Mouse (Mus musculus): ENCODE results near the gene Dapk1. TPM values are rescaled to one million over a fixed set of nuclear protein-coding genes. Genes with fewer than 3 reads are reported as not detected.

Gene Dapk1
- polyA plus RNA-seq, 1 experiment from 2014 or later: 35.3 TPM

DNA sequence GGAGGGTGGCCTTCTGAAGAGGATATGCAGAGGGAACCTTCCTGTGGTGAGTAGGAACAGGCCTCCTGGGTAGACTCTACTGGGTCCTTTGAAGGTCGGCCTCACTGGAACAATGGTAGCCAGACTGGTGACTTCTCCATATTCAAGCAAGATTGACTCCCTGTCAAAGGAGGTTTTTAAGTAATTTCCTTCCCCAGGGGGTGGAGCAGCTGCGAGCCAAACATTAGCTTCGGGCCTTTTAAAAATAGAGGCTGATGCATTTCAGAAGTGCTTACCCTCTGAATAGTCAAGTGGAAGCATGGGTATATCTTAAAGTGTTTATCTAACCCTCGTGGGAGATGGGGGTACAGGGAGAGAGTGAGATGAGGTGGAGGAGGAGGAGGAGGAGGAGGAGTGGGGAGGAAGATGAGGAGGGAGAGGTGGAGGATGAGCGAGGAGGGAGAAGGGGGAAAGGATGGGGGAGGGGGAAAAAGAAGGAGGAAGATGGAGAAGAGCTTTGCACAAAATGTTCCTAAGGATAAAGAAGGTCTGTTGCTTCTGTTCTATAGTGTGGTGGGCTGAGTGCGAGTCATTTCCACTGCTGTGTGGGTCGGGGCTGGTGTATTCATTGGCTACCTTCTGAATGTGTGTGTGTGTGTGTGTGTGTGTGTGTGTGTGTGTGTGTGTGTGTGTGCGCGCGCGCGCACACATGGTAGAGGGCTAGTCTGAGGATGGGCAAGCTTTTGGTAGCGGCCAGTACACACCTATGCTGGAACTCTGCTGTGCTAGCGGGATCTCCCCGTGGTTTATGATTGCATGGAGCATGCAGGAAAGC lies 26.3 kb downstream of the Dapk1 start:
- Histone ChIP-seq H3K27ac (no peak overlapping the region), H3K9ac (no peak overlapping the region), H3K4me2 (replicated peaks) (no peak overlapping the region), H3K4me3 (replicated peaks; ENCODE audit: low read length) (no peak overlapping the region), H3K9me3 (ENCODE audit: control insufficient read depth, low read length) (no peaks in the 10 kb centered on the region), H3K4me1 (replicated peaks; ENCODE audit: control insufficient read depth, insufficient read depth, low read length) (peaks cover 18% of the 10 kb centered on the region), H3K27me3 (ENCODE audit: control insufficient read depth, insufficient read depth, low read length) (no peaks in the 10 kb centered on the region), H3K36me3 (replicated peaks; ENCODE audit: control insufficient read depth, insufficient read depth) (no peaks in the 10 kb centered on the region)
- ATAC-seq (ENCODE audit: low FRiP score) (no peak), DNase-seq (ENCODE audit: low spot score) (no peak)
- WGBS: 26% methylated on average over 15 of the region's 15 CpGs

DNA sequence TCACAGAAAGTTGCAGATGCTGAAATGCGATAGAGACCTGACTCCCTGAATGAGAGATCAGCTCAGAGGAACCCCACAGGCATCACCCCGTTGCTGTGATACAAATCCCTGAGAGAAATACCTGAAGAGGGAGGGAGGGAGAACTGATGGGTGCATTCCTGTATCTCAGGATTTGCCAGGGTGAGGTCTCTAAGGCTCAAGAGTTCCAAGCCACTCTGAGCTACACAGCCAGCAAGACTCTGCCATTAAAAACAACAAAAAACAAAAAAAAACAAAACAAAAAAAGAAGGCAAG lies 26.9 kb downstream of the Dapk1 start:
- ATAC-seq (ENCODE audit: low FRiP score) (no peak), DNase-seq (ENCODE audit: low spot score) (no peak)
- Histone ChIP-seq H3K4me2 (replicated peaks) (no peak overlapping the region), H3K4me1 (replicated peaks; ENCODE audit: control insufficient read depth, insufficient read depth, low read length) (peaks cover 22% of the 10 kb centered on the region), H3K36me3 (replicated peaks; ENCODE audit: control insufficient read depth, insufficient read depth) (no peaks in the 10 kb centered on the region), H3K9me3 (ENCODE audit: control insufficient read depth, low read length) (no peaks in the 10 kb centered on the region), H3K9ac (no peak overlapping the region), H3K4me3 (replicated peaks; ENCODE audit: low read length) (no peak overlapping the region), H3K27me3 (ENCODE audit: control insufficient read depth, insufficient read depth, low read length) (no peaks in the 10 kb centered on the region), H3K27ac (no peak overlapping the region)
- WGBS: 8% methylated on average over 2 of the region's 2 CpGs

DNA sequence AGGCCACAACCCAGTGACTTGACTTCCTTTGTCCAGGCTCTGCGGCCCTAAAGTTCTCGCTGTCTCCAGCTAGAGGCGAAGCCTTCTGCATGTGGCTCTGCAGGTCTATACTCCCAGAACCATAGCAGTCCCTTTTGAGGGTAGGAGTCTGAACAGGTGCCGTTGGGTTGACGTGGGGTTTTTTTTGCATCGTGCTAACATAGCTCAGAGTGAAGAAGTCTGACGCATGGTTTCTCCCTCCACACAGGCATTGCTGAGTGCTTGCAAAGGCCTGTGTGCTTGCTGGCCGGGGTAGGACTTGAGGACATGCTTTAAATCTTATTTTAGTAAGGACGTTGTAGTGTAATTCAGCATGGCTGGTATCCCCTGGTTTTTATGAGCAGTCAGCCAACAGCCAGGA lies 27.7 kb downstream of the Dapk1 start:
- WGBS: 94% methylated on average over 9 of the region's 9 CpGs

DNA sequence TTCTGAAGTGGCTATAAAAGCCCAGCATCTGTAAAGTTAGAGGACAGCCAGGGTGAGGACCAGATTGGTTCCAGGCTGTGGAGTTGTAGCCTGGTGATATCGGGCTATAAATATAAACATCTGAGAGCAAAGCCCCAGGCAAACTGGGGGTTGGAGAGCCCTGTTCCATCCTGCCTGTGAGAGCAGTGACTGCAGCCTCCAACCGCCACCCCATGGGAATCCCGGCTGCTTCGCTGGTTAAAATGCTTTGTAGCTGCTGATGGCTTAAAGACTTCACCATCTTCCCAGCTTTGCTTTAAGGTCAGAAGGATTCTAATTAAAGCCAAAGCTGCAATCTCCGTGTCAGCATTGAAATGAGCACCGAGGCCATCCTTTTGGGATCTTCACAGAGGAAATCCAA lies 32.2 kb downstream of the Dapk1 start:
- no peak for DNase-seq (ENCODE audit: low spot score)
- H3K4me3 ChIP-seq (replicated peaks; ENCODE audit: low read length): no peak overlapping the region
- no peak overlapping the region for H3K9ac ChIP-seq
- no peaks in the 10 kb centered on the region for H3K36me3 ChIP-seq (replicated peaks; ENCODE audit: control insufficient read depth, insufficient read depth)
- H3K4me2 ChIP-seq (replicated peaks): no peak overlapping the region
- WGBS: 27% methylated on average over 6 of the region's 6 CpGs
- no peaks in the 10 kb centered on the region for H3K9me3 ChIP-seq (ENCODE audit: control insufficient read depth, low read length)
- H3K27ac ChIP-seq: no peak overlapping the region
- no peak for ATAC-seq (ENCODE audit: low FRiP score)
- H3K4me1 ChIP-seq (replicated peaks; ENCODE audit: control insufficient read depth, insufficient read depth, low read length): peaks cover 17% of the 10 kb centered on the region
- no peaks in the 10 kb centered on the region for H3K27me3 ChIP-seq (ENCODE audit: control insufficient read depth, insufficient read depth, low read length)

More for the DNA sequence above, 27.7 kb downstream of the Dapk1 start:
- Histone ChIP-seq H3K27me3 (ENCODE audit: control insufficient read depth, insufficient read depth, low read length) (no peaks in the 10 kb centered on the region), H3K4me3 (replicated peaks; ENCODE audit: low read length) (no peak overlapping the region), H3K9me3 (ENCODE audit: control insufficient read depth, low read length) (no peaks in the 10 kb centered on the region), H3K36me3 (replicated peaks; ENCODE audit: control insufficient read depth, insufficient read depth) (no peaks in the 10 kb centered on the region), H3K27ac (no peak overlapping the region), H3K4me2 (replicated peaks) (no peak overlapping the region), H3K9ac (no peak overlapping the region), H3K4me1 (replicated peaks; ENCODE audit: control insufficient read depth, insufficient read depth, low read length) (peaks cover 30% of the 10 kb centered on the region)
- DNase-seq (ENCODE audit: low spot score): no peak
- no peak for ATAC-seq (ENCODE audit: low FRiP score)

DNA sequence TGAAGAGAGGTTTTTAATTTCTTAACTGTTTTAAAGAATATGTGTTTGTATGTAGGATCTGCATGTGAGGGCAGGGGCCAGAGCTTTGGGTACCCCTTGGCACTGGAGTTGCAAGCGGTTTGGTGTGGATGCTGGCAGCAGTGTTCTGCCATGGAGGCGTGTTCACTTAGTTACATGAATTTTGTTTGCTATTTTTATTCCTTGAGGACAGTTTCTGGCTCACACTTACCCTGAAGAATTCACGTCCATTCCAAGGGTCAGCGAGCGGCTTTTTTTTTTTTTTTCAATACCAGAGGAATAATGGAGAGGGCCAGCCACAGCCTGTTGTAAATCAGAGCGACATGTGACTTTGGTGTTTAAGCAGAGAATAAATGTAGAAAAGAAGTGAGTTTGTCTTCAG lies 33.9 kb downstream of the Dapk1 start:
- Histone ChIP-seq H3K4me2 (replicated peaks) (no peak overlapping the region), H3K4me1 (replicated peaks; ENCODE audit: control insufficient read depth, insufficient read depth, low read length) (peaks cover 24% of the 10 kb centered on the region), H3K4me3 (replicated peaks; ENCODE audit: low read length) (no peak overlapping the region), H3K9me3 (ENCODE audit: control insufficient read depth, low read length) (no peaks in the 10 kb centered on the region), H3K27me3 (ENCODE audit: control insufficient read depth, insufficient read depth, low read length) (no peaks in the 10 kb centered on the region), H3K27ac (no peak overlapping the region), H3K36me3 (replicated peaks; ENCODE audit: control insufficient read depth, insufficient read depth) (no peaks in the 10 kb centered on the region), H3K9ac (no peak overlapping the region)
- DNase-seq (ENCODE audit: low spot score) (no peak), ATAC-seq (ENCODE audit: low FRiP score) (no peak)
- 57% methylated on average over 6 of the region's 6 CpGs for WGBS

DNA sequence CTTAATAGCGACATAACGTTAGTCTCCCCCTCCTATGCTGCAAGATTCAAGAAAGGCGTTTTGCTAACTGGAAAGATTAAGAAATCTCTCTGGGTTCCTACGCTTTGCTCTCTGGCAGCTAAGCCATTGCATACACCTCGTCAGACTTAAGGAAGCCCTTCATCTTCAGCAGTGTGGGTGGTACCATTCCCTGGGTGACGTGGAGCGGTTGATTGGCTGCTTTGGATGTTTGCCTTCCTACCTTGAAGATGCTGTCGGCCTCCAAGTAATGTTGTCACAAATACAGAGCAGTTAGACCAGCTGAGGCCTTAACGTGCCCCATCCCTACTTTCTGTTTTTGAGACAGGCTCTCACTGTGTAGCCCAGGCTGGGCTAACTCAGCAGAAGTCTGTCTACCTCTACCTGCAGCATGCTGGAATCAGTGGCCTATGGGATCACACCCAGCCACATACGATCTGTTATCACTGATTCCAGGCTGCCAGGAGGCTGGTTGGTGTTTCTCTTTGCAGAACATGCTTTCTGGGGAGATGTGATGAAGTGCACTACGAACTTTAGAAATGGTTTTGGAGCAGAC lies 37.8 kb downstream of the Dapk1 start:
- no peak for ATAC-seq (ENCODE audit: low FRiP score)

DNA sequence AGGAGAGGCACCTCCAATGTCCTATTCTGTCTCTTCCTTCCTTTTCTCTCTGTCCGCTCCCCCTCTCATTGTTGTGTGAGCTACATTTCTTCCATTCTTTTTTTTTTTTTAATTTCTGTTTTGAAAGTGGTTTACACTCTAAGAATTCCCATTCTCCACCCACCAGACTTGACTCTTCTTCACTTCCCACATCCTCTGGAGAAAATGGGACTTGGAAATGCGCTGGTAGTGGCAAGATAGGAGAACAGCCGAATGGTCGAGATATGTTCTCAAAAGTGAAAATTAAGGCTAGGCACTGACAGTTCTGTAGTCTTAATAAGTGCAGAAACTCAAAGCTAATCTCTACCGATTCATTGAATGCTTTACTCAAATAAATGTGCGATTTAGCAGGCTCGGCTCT lies 38.7 kb downstream of the Dapk1 start:
- no peak overlapping the region for H3K4me3 ChIP-seq (replicated peaks; ENCODE audit: low read length)
- no peak overlapping the region for H3K4me2 ChIP-seq (replicated peaks)
- 0 out of 2 replicates have a peak, but pooled peaks cover 7% of the 10 kb centered on the region for H3K4me1 ChIP-seq (replicated peaks; ENCODE audit: control insufficient read depth, insufficient read depth, low read length)
- H3K9ac ChIP-seq: no peak overlapping the region
- ATAC-seq (ENCODE audit: low FRiP score) (no peak), DNase-seq (ENCODE audit: low spot score) (no peak)
- no peak overlapping the region for H3K27ac ChIP-seq
- 92% methylated on average over 7 of the region's 7 CpGs for WGBS
- H3K36me3 ChIP-seq (replicated peaks; ENCODE audit: control insufficient read depth, insufficient read depth): no peaks in the 10 kb centered on the region; the same call in 1 of the 2 replicates
- no peaks in the 10 kb centered on the region for H3K27me3 ChIP-seq (ENCODE audit: control insufficient read depth, insufficient read depth, low read length)
- H3K9me3 ChIP-seq (ENCODE audit: control insufficient read depth, low read length): no peaks in the 10 kb centered on the region

More for the DNA sequence above, 37.8 kb downstream of the Dapk1 start:
- Histone ChIP-seq H3K9me3 (ENCODE audit: control insufficient read depth, low read length) (no peaks in the 10 kb centered on the region), H3K27me3 (ENCODE audit: control insufficient read depth, insufficient read depth, low read length) (no peaks in the 10 kb centered on the region), H3K4me1 (replicated peaks; ENCODE audit: control insufficient read depth, insufficient read depth, low read length) (peaks cover 11% of the 10 kb centered on the region), H3K9ac (no peak overlapping the region), H3K27ac (no peak overlapping the region), H3K36me3 (replicated peaks; ENCODE audit: control insufficient read depth, insufficient read depth) (no peaks in the 10 kb centered on the region), H3K4me3 (replicated peaks; ENCODE audit: low read length) (no peak overlapping the region), H3K4me2 (replicated peaks) (no peak overlapping the region)
- WGBS: 78% methylated on average over 11 of the region's 11 CpGs
- DNase-seq (ENCODE audit: low spot score): no peak

DNA sequence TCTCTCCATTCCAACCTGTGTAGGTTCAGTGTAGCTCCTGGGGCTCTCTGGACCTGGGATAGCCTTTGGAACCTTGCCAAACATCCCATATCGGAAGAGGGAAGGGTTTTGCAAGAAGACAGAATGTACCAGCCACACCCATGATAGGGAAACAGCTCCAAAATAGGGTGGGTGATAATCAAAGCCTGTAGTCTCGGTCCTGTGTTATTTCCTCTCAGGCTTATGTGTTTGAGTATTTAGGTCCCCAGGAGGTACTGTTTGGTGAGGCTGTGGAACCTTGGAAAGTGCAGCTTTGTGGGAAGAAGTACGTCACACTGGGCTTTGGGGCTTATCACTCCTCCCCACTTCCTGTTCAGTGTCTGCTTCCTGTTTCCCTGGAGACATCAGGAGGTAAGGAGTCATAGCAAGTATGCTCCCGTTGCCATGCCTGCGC lies 42.7 kb downstream of the Dapk1 start:
- H3K4me2 ChIP-seq (replicated peaks): no peak overlapping the region
- H3K4me1 ChIP-seq (replicated peaks; ENCODE audit: control insufficient read depth, insufficient read depth, low read length): 0 out of 2 replicates have a peak, but pooled peaks cover 7% of the 10 kb centered on the region
- ATAC-seq (ENCODE audit: low FRiP score) (no peak), DNase-seq (ENCODE audit: low spot score) (no peak)
- no peaks in the 10 kb centered on the region; the same call in 1 of the 2 replicates for H3K36me3 ChIP-seq (replicated peaks; ENCODE audit: control insufficient read depth, insufficient read depth)
- no peak overlapping the region for H3K27ac ChIP-seq
- H3K4me3 ChIP-seq (replicated peaks; ENCODE audit: low read length): no peak overlapping the region
- H3K27me3 ChIP-seq (ENCODE audit: control insufficient read depth, insufficient read depth, low read length): no peaks in the 10 kb centered on the region
- H3K9ac ChIP-seq: no peak overlapping the region
- H3K9me3 ChIP-seq (ENCODE audit: control insufficient read depth, low read length): no peaks in the 10 kb centered on the region
- WGBS: 80% methylated on average over 5 of the region's 5 CpGs

DNA sequence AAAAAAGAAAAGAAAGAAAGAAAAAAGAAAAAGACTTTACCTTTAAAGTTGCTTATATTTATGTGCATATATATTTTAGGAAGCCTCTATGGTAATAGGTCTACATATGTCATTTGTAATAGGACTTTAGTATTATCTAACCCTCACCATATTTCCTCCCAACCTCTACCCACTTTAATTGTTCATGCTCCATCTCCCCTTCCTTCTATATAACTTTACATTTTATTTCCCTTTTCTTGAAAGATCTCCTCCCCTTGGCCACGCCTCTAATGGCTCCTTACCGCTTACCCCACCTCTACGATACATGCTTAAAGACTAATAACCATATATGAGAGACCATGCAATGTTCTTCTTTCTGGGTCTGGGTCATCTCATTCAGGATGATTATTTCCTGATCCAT lies 45.0 kb downstream of the Dapk1 start:
- no peak overlapping the region for H3K4me3 ChIP-seq (replicated peaks; ENCODE audit: low read length)
- H3K27ac ChIP-seq: no peak overlapping the region
- H3K36me3 ChIP-seq (replicated peaks; ENCODE audit: control insufficient read depth, insufficient read depth): no peaks in the 10 kb centered on the region; the same call in 1 of the 2 replicates
- no peak for DNase-seq (ENCODE audit: low spot score)
- no peaks in the 10 kb centered on the region for H3K27me3 ChIP-seq (ENCODE audit: control insufficient read depth, insufficient read depth, low read length)
- H3K4me1 ChIP-seq (replicated peaks; ENCODE audit: control insufficient read depth, insufficient read depth, low read length): peaks cover 3% of the 10 kb centered on the region; the same call in 1 of the 2 replicates
- 98% methylated on average over 3 of the region's 3 CpGs for WGBS
- H3K4me2 ChIP-seq (replicated peaks): no peak overlapping the region
- H3K9me3 ChIP-seq (ENCODE audit: control insufficient read depth, low read length): no peaks in the 10 kb centered on the region
- no peak overlapping the region for H3K9ac ChIP-seq
- ATAC-seq (ENCODE audit: low FRiP score): no peak

All from hindbrain, embryonic 14.5 days (tissue).